Mouse (Mus musculus) midbrain, embryonic 15.5 days (tissue): Measurements from ENCODE around the gene Tshr. TPM values are rescaled to one million over a fixed set of nuclear protein-coding genes. Genes with fewer than 3 reads are reported as not detected.
"Not testable (repeated sequence)": the region's sequence is repeated elsewhere in the genome, so short reads cannot be mapped to it uniquely, and the experiment has no call there.

Experiments used
- ATAC-seq: fragments of 200-750 bp; cut with Nextera tagmentation; replicated peaks from 2 replicates; pipeline ENCODE4 v1.8.0; 2017; ENCODE audit warnings: moderate TSS enrichment
- H3K27ac ChIP-seq: fragments of 300-500 bp; sonication (generic); 2 replicates; pipeline ENCODE4 v1.5.1; 2015; ENCODE audit warnings: mild to moderate bottlenecking, inconsistent platforms
- H3K27me3 ChIP-seq: fragments of 300-500 bp; sonication (generic); replicated peaks from 2 replicates; pipeline ENCODE4 v1.6.1; 2015; ENCODE audit warnings: inconsistent platforms
- H3K36me3 ChIP-seq: fragments of 300-500 bp; sonication (generic); replicated peaks from 2 replicates; pipeline ENCODE4 v1.6.1; 2015; ENCODE audit warnings: inconsistent platforms
- H3K4me1 ChIP-seq: fragments of 300-500 bp; sonication (generic); 2 replicates; pipeline ENCODE4 v1.6.1; 2015; ENCODE audit warnings: inconsistent platforms
- H3K4me2 ChIP-seq: fragments of 300-500 bp; sonication (generic); 2 replicates; pipeline ENCODE4 v1.6.1; 2015; ENCODE audit warnings: inconsistent platforms, mild to moderate bottlenecking, moderate library complexity
- H3K4me3 ChIP-seq: fragments of 300-500 bp; sonication (generic); 2 replicates; pipeline ENCODE4 v1.5.1; 2015; ENCODE audit warnings: mild to moderate bottlenecking, inconsistent platforms
- H3K9ac ChIP-seq: fragments of 300-500 bp; sonication (generic); 2 replicates; pipeline ENCODE4 v1.6.1; 2015; ENCODE audit warnings: mild to moderate bottlenecking, inconsistent platforms
- H3K9me3 ChIP-seq: fragments of 300-500 bp; sonication (generic); 2 replicates; pipeline ENCODE4 v1.6.1; 2016; ENCODE audit warnings: inconsistent platforms
- WGBS: fragments of 180-500 bp; shearing (Covaris S2); methylation state at CpG from one replicate; pipeline ENCODE4 v1.1.7; 2015; ENCODE audit warnings: mixed read lengths; 5-methylcytosine and 5-hydroxymethylcytosine counted together
- polyA plus RNA-seq: library from polyadenylated mRNA; unstranded; fragments of >200 nt; fragmentation: Nextera tagmentation; extraction: Ambion mirVana; gene quantifications from 2 replicates; pipeline ENCODE4 v1.2.1, GENCODE M21; 2015

Gene Tshr
- polyA plus RNA-seq, result 0.18 and 0.23 TPM in 2 replicates

- Histone ChIP-seq H3K9ac (peak within 1 kb of the TSS; percentile 49), H3K4me3 (peak within 1 kb of the TSS; percentile 76), H3K4me1 (peaks cover 5% of the 10 kb centered on the region), H3K9me3 (no peaks in the 10 kb centered on the region), H3K27ac (0 out of 2 replicates have a peak within 1 kb of the TSS, but pooled peaks have one; percentile 21), H3K27me3 (no peaks in the 10 kb centered on the region), H3K4me2 (peak within 1 kb of the TSS; percentile 97), H3K36me3 (no peaks in the 10 kb centered on the region)
- peak; percentile 100 for ATAC-seq
- 1% methylated on average over 27 of the region's 27 CpGs for WGBS
Observed at GRCm38 (mm10) chr12:91384281-91385017, at the start of gene Tshr, which contains the start of gene Cep128. Gene Tshr (plus strand): TSS chr12:91384563. Gene Cep128 (minus strand): TSS chr12:91384409.

- H3K9ac ChIP-seq, H3K9me3 ChIP-seq, H3K27ac ChIP-seq, H3K4me1 ChIP-seq, H3K27me3 ChIP-seq, ATAC-seq, H3K4me3 ChIP-seq, H3K36me3 ChIP-seq, H3K4me2 ChIP-seq: not testable (repeated sequence)
- 95% methylated on average over 13 of the region's 13 CpGs for WGBS
Observed at GRCm38 (mm10) chr12:91338656-91339055, 45.7 kb upstream of the Tshr start.

GRCm38 (mm10) chr12:91353783-91354182, 30.6 kb upstream of the Tshr start:
- 87% methylated on average over 8 of the region's 8 CpGs for WGBS
- H3K27me3 ChIP-seq, result no peaks in the 10 kb centered on the region
- H3K4me3 ChIP-seq, result no peak overlapping the region
- H3K36me3 ChIP-seq, result no peaks in the 10 kb centered on the region
- H3K4me2 ChIP-seq, result no peak overlapping the region
- H3K4me1 ChIP-seq, result no peaks in the 10 kb centered on the region
- no peak overlapping the region for H3K9ac ChIP-seq
- no peak for ATAC-seq
- no peaks in the 10 kb centered on the region for H3K9me3 ChIP-seq
- H3K27ac ChIP-seq, result no peak overlapping the region

- Histone ChIP-seq H3K4me1 (no peaks in the 10 kb centered on the region), H3K27ac (no peak overlapping the region), H3K27me3 (no peaks in the 10 kb centered on the region), H3K4me3 (no peak overlapping the region), H3K9ac (no peak overlapping the region), H3K4me2 (no peak overlapping the region), H3K36me3 (no peaks in the 10 kb centered on the region), H3K9me3 (0 out of 2 replicates have a peak, but pooled peaks cover 6% of the 10 kb centered on the region)
- no peak for ATAC-seq
- WGBS, result 95% methylated on average over 3 of the region's 3 CpGs
Observed at GRCm38 (mm10) chr12:91369173-91369572, 15.2 kb upstream of the Tshr start.

GRCm38 (mm10) chr12:91383516-91384264, 673 bp upstream of the Tshr start:
- Histone ChIP-seq H3K4me1 (peaks cover 5% of the 10 kb centered on the region), H3K9ac (peak overlapping the region; percentile 40), H3K27me3 (no peaks in the 10 kb centered on the region), H3K4me3 (peak overlapping the region; percentile 76), H3K4me2 (peak overlapping the region; percentile 97), H3K27ac (no peak overlapping the region), H3K9me3 (no peaks in the 10 kb centered on the region), H3K36me3 (no peaks in the 10 kb centered on the region)
- 7% methylated on average over 22 of the region's 22 CpGs for WGBS
- ATAC-seq, result peak; percentile 80

- ATAC-seq, result peak; percentile 97
- Histone ChIP-seq H3K4me2 (peak overlapping the region; percentile 92), H3K9ac (peak overlapping the region; percentile 5), H3K9me3 (no peaks in the 10 kb centered on the region), H3K27me3 (peaks cover 26% of the 10 kb centered on the region), H3K27ac (no peak overlapping the region), H3K36me3 (no peaks in the 10 kb centered on the region), H3K4me1 (peaks cover 9% of the 10 kb centered on the region), H3K4me3 (peak overlapping the region; percentile 48)
- WGBS, result under 1% methylated on average over 36 of the region's 38 CpGs
Observed at GRCm38 (mm10) chr12:91400232-91401048, 16.1 kb downstream of the Tshr start.

- no peaks in the 10 kb centered on the region for H3K36me3 ChIP-seq
- no peaks in the 10 kb centered on the region for H3K9me3 ChIP-seq
- no peak; the same call in 1 of the 2 replicates for ATAC-seq
- peak overlapping the region; percentile 92 for H3K4me2 ChIP-seq
- no peak overlapping the region for H3K27ac ChIP-seq
- 6% methylated on average over 12 of the region's 12 CpGs for WGBS
- peak overlapping the region; percentile 48 for H3K4me3 ChIP-seq
- peaks cover 9% of the 10 kb centered on the region for H3K4me1 ChIP-seq
- peaks cover 26% of the 10 kb centered on the region for H3K27me3 ChIP-seq
- peak overlapping the region; percentile 5 for H3K9ac ChIP-seq
Observed at GRCm38 (mm10) chr12:91401049-91401352, 16.6 kb downstream of the Tshr start.

GRCm38 (mm10) chr12:91410306-91410705, 25.9 kb downstream of the Tshr start:
- WGBS, result 87% methylated on average over 4 of the region's 4 CpGs
- Histone ChIP-seq H3K4me3 (no peak overlapping the region), H3K4me1 (peaks cover 12% of the 10 kb centered on the region), H3K27ac (no peak overlapping the region), H3K27me3 (peaks cover 4% of the 10 kb centered on the region; the same call in 1 of the 2 replicates), H3K9ac (no peak overlapping the region), H3K4me2 (no peak overlapping the region), H3K9me3 (no peaks in the 10 kb centered on the region), H3K36me3 (no peaks in the 10 kb centered on the region)
- no peak for ATAC-seq

- H3K4me1 ChIP-seq, result peaks cover 12% of the 10 kb centered on the region
- H3K4me3 ChIP-seq, result no peak overlapping the region
- no peaks in the 10 kb centered on the region for H3K36me3 ChIP-seq
- no peaks in the 10 kb centered on the region for H3K9me3 ChIP-seq
- H3K4me2 ChIP-seq, result no peak overlapping the region
- H3K9ac ChIP-seq, result no peak overlapping the region
- 0 out of 2 replicates have a peak overlapping the region, but pooled peaks have one; percentile 21 for H3K27ac ChIP-seq
- peak; percentile 66 for ATAC-seq
- 27% methylated on average over 7 of the region's 7 CpGs for WGBS
- H3K27me3 ChIP-seq, result peaks cover 4% of the 10 kb centered on the region; the same call in 1 of the 2 replicates
Observed at GRCm38 (mm10) chr12:91412461-91413182, 28.3 kb downstream of the Tshr start.

- Histone ChIP-seq H3K9ac (no peak overlapping the region), H3K36me3 (no peaks in the 10 kb centered on the region), H3K4me2 (no peak overlapping the region), H3K4me3 (no peak overlapping the region), H3K27ac (no peak overlapping the region), H3K27me3 (no peaks in the 10 kb centered on the region), H3K4me1 (peaks cover 12% of the 10 kb centered on the region), H3K9me3 (no peaks in the 10 kb centered on the region)
- 77% methylated on average over 6 of the region's 6 CpGs for WGBS
- ATAC-seq, result no peak
Observed at GRCm38 (mm10) chr12:91415112-91415511, 30.7 kb downstream of the Tshr start.

- no peak overlapping the region for H3K4me2 ChIP-seq
- peaks cover 12% of the 10 kb centered on the region for H3K4me1 ChIP-seq
- H3K27me3 ChIP-seq, result no peaks in the 10 kb centered on the region
- H3K9ac ChIP-seq, result no peak overlapping the region
- H3K9me3 ChIP-seq, result no peaks in the 10 kb centered on the region
- 84% methylated on average over 7 of the region's 7 CpGs for WGBS
- H3K4me3 ChIP-seq, result no peak overlapping the region
- H3K36me3 ChIP-seq, result no peaks in the 10 kb centered on the region
- no peak overlapping the region for H3K27ac ChIP-seq
- no peak for ATAC-seq
Observed at GRCm38 (mm10) chr12:91416828-91417227, 32.5 kb downstream of the Tshr start.
